Mouse (Mus musculus): Measurements from ENCODE around the gene Myo16. TPM values are rescaled to one million over a fixed set of nuclear protein-coding genes. Genes with fewer than 3 reads are reported as not detected.

Gene Myo16
- polyA plus RNA-seq, 1 experiment from 2014 or later: 5.5 TPM

DNA sequence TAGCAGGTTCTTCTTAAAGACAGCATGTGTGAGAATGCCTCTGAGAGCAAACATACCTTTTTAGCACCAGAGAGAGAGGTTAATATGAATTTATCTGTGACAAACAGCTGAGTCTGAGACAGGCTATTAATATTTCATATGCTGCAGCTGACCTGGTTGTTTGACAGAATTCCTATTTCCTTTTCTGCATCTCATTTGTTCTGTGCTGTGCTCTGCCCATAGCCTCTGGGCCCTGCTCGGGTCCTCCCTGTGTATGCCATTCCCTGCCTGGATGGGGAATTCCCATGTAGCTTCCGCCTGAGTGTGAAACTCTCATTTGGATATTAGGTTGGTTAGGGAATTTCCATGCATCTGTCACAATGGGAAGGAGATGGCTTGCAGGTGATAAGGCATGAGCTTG is 240.8 kb downstream of the Myo16 start:
- Histone ChIP-seq H3K9me3 (no peaks in the 10 kb centered on the region), H3K4me1 (replicated peaks) (peaks cover 41% of the 10 kb centered on the region), H3K4me2 (no peak overlapping the region), H3K27ac (peak overlapping the region; percentile 75), H3K4me3 (no peak overlapping the region), H3K36me3 (0 out of 2 replicates have a peak, but pooled peaks cover 2% of the 10 kb centered on the region), H3K9ac (no peak overlapping the region), H3K27me3 (no peaks in the 10 kb centered on the region)
- no peak for ATAC-seq (ENCODE audit: low FRiP score)
- WGBS: 50% methylated on average over 2 of the region's 2 CpGs

DNA sequence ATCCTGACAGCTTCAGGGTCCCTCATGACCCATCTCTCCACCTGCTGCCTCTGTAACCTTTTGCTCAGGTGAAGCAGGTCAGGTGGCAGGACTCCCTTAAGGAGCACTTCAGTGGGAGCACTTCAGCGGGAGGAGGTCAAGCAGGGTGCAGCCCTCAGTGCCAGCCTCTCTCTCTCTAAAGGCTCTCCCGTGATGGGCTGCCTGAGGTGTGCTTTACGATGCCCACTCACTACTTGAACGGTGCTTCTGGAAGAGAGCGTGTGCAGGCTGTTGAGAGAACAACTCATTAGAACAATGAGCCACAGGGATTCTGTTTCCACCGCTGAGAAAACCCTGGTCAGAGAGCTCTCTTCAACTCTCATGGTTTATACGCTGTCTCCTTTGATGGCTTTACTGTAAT is 241.4 kb downstream of the Myo16 start:
- Histone ChIP-seq H3K4me3 (no peak overlapping the region), H3K27me3 (no peaks in the 10 kb centered on the region), H3K27ac (peak overlapping the region; percentile 75), H3K36me3 (0 out of 2 replicates have a peak, but pooled peaks cover 2% of the 10 kb centered on the region), H3K4me2 (no peak overlapping the region), H3K4me1 (replicated peaks) (peaks cover 41% of the 10 kb centered on the region), H3K9ac (no peak overlapping the region), H3K9me3 (no peaks in the 10 kb centered on the region)
- ATAC-seq (ENCODE audit: low FRiP score): no peak
- 65% methylated on average over 7 of the region's 7 CpGs for WGBS

DNA sequence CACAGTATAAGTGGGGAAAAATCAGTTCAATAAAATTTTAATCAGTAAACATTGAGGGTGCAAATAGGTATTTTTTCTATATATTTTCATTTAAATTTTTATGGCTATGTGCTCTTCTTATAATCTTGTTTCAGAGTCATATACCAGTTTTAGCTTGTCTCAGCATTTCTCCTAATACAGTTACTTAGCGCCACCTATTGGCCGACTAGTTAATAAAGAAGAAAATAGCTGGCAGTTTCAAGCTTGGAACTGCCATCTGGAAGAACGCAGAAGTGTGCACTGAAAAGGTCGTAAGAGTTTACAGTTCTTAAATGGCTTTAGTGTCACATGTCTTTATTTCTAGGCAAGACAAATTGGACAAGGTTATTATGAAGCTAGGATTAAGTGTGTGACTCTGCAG is 248.9 kb downstream of the Myo16 start:
- peak; percentile 52; the same call in 1 of the 2 replicates for ATAC-seq (ENCODE audit: low FRiP score)
- Histone ChIP-seq H3K9me3 (no peaks in the 10 kb centered on the region), H3K36me3 (peaks cover 2% of the 10 kb centered on the region; the same call in 1 of the 2 replicates), H3K27ac (no peak overlapping the region), H3K4me3 (no peak overlapping the region), H3K27me3 (no peaks in the 10 kb centered on the region), H3K9ac (no peak overlapping the region), H3K4me1 (replicated peaks) (0 out of 2 replicates have a peak, but pooled peaks cover 5% of the 10 kb centered on the region), H3K4me2 (no peak overlapping the region)
- WGBS: 12% methylated on average over 4 of the region's 4 CpGs

DNA sequence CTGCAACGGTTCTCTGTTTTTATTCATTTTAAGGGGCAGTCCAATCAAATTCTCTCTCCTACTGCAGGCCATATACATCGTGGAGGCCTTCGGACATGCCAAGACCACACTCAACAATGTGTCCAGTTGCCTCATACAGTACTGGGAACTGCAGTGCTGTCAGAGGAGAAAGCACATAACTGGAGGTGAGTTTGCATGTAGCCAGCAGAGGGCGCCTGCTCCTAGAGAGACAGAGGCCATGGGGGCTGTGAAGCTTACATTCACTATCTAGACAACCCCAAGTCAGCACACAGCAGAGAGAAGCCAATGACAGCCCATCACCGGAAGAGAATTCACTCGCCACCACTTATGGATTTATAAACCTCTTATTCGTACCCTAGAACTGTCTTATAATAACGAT is 251.8 kb downstream of the Myo16 start:
- H3K9me3 ChIP-seq: no peaks in the 10 kb centered on the region
- no peaks in the 10 kb centered on the region for H3K27me3 ChIP-seq
- no peak overlapping the region for H3K4me3 ChIP-seq
- ATAC-seq (ENCODE audit: low FRiP score): peak; percentile 49
- no peak overlapping the region for H3K4me2 ChIP-seq
- H3K36me3 ChIP-seq: 0 out of 2 replicates have a peak, but pooled peaks cover 6% of the 10 kb centered on the region
- H3K9ac ChIP-seq: no peak overlapping the region
- WGBS: 47% methylated on average over 8 of the region's 8 CpGs
- no peak overlapping the region for H3K27ac ChIP-seq
- H3K4me1 ChIP-seq (replicated peaks): 0 out of 2 replicates have a peak, but pooled peaks cover 5% of the 10 kb centered on the region

DNA sequence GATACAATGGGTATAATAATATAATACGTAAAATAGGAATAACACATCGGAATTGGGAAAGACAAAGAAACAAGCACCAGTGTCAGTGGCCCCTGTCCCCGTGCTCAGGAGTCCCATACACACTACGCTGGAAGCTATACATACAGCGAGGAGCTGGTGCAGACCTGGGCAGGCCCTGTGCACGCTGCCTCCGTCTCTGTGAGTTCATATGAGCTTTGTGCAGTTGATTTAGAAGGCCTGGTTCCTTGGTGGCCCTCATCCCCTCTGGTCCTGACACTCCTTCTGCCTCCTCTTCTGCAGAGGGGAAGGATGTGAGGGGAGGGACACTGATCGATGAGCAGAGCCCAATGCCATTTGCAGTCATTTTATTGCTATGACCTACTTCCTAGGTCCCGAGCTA is 255.3 kb downstream of the Myo16 start:
- Histone ChIP-seq H3K27me3 (no peaks in the 10 kb centered on the region), H3K4me1 (replicated peaks) (peaks cover 25% of the 10 kb centered on the region), H3K9me3 (no peaks in the 10 kb centered on the region), H3K36me3 (0 out of 2 replicates have a peak, but pooled peaks cover 6% of the 10 kb centered on the region), H3K27ac (no peak overlapping the region), H3K9ac (no peak overlapping the region), H3K4me2 (no peak overlapping the region), H3K4me3 (no peak overlapping the region)
- 89% methylated on average over 9 of the region's 9 CpGs for WGBS
- ATAC-seq (ENCODE audit: low FRiP score): no peak

DNA sequence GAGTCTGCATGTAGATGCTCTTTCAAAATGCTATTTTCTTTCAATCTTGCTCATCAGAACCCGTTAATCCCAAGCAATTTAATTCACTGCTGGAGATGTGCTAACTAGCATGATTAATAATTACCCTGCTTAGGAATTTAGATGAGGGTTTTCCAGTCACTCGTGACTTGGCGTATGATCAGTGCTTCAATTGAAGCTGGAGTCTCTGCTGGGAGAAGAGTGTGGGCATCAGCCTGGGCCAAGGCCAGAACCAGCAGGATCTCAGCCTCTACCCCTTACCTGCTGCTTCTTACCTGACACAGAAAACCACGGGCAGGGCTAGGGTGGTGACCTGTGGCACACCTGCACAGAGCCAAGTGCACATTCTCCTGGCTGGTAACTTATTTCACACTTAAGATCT is 257.8 kb downstream of the Myo16 start:
- Histone ChIP-seq H3K4me2 (no peak overlapping the region), H3K4me3 (no peak overlapping the region), H3K9me3 (no peaks in the 10 kb centered on the region), H3K27ac (0 out of 2 replicates have a peak overlapping the region, but pooled peaks have one; percentile 36), H3K9ac (no peak overlapping the region), H3K4me1 (replicated peaks) (peaks cover 29% of the 10 kb centered on the region), H3K36me3 (0 out of 2 replicates have a peak, but pooled peaks cover 6% of the 10 kb centered on the region), H3K27me3 (no peaks in the 10 kb centered on the region; the same call in 1 of the 2 replicates)
- WGBS: 56% methylated on average over 4 of the region's 4 CpGs
- no peak for ATAC-seq (ENCODE audit: low FRiP score)

DNA sequence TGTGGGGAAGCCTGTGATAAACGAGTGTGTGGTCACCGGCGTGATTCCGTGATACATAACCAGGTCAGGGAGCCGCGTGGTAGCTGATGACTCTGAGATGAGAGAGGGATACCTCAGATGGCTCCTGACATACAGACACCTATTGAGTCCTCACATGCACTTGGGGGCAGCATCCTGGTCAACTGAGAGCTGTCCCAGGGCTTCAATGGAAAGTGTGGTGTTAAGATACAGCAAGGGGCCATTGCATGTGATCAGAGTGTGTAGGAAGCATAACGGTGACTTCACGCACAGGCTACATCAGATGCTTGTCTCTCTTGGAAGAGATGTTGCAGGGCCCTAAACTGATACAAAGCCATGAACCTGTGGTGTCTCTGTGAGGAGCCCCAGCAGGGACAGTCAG is 260.2 kb downstream of the Myo16 start:
- WGBS: 85% methylated on average over 8 of the region's 8 CpGs
- no peak overlapping the region for H3K4me3 ChIP-seq
- H3K4me2 ChIP-seq: no peak overlapping the region
- no peak overlapping the region for H3K27ac ChIP-seq
- peak overlapping the region; percentile 39; the same call in 1 of the 2 replicates for H3K9ac ChIP-seq
- peaks cover 33% of the 10 kb centered on the region for H3K4me1 ChIP-seq (replicated peaks)
- ATAC-seq (ENCODE audit: low FRiP score): no peak
- 0 out of 2 replicates have a peak, but pooled peaks cover 6% of the 10 kb centered on the region for H3K36me3 ChIP-seq
- H3K9me3 ChIP-seq: no peaks in the 10 kb centered on the region
- no peaks in the 10 kb centered on the region; the same call in 1 of the 2 replicates for H3K27me3 ChIP-seq

DNA sequence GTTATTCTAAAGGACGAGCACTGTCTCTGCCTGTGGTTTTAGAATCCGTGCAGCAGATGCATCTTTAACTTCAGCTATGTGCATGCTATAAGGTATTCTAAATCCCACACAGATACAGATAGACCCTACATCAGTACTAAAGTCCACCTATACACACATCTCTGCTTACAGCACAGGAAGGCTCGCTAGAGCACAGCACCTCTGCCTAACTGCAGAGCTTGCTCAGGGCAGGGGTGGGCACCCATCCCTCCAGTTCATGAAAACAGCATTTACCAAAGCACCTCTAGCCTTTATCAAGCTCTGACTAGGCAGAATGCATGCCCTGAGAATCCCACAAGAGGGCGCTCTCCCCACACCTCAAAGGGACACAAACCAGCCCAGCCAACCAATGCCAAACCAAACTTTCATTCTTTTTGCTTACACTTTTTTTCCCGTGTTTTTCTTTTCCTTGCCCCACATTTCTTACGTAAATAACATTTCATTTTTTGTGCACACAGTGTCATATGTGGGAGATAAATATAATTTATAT is 261.0 kb downstream of the Myo16 start:
- Histone ChIP-seq H3K9me3 (no peaks in the 10 kb centered on the region), H3K27ac (no peak overlapping the region), H3K4me3 (no peak overlapping the region), H3K4me2 (no peak overlapping the region), H3K36me3 (no peaks in the 10 kb centered on the region), H3K9ac (peak overlapping the region; percentile 20; the same call in 1 of the 2 replicates), H3K27me3 (no peaks in the 10 kb centered on the region; the same call in 1 of the 2 replicates), H3K4me1 (replicated peaks) (peaks cover 40% of the 10 kb centered on the region)
- 23% methylated on average over 6 of the region's 6 CpGs for WGBS
- ATAC-seq (ENCODE audit: low FRiP score): 0 out of 2 replicates have a peak, but pooled peaks have one; percentile 22

DNA sequence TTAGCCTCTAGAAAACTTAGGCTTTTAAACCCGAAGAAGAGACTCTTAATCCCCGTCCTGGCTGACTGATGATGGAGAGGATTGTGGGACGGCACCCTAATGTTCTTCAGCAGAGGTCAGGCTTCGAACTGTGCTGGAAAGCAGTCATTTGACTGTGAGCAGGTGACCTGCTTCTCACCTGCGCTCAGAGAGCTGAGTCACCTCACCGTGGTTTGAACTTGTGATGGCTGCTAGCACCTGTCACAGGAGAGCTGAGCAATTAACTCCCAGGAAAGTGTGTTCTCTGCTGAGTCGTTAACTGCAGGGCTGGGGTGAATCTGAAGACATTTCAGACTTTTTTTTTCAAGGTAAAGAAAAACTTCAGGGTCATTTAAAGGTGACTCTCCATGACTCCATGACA is 261.6 kb downstream of the Myo16 start:
- Histone ChIP-seq H3K36me3 (no peaks in the 10 kb centered on the region), H3K27ac (no peak overlapping the region), H3K9me3 (no peaks in the 10 kb centered on the region), H3K4me3 (no peak overlapping the region), H3K9ac (no peak overlapping the region), H3K27me3 (no peaks in the 10 kb centered on the region; the same call in 1 of the 2 replicates), H3K4me2 (no peak overlapping the region), H3K4me1 (replicated peaks) (peaks cover 41% of the 10 kb centered on the region)
- ATAC-seq (ENCODE audit: low FRiP score): no peak
- WGBS: 35% methylated on average over 7 of the region's 7 CpGs

DNA sequence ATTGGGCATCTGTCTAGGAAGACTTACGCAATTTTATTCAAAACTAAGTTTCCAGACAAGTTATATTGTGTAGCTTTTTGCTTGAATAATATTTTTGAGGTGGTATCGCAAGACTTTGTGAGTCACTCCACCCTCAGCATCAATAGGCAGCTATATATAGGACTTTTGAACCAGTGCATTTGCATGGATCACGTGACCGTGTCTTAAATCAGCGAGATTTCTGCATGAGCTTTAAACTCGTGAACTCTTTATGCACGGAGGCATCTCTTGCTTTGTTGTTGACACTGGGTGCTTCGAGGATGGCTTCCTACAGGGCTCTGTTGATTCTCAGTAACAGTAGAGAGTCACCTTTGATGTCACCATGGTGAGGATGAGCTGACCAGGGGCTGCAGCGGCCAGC is 262.2 kb downstream of the Myo16 start:
- WGBS: 78% methylated on average over 9 of the region's 9 CpGs
- Histone ChIP-seq H3K27me3 (no peaks in the 10 kb centered on the region; the same call in 1 of the 2 replicates), H3K36me3 (0 out of 2 replicates have a peak, but pooled peaks cover 3% of the 10 kb centered on the region), H3K27ac (no peak overlapping the region), H3K4me2 (no peak overlapping the region), H3K9me3 (no peaks in the 10 kb centered on the region), H3K9ac (no peak overlapping the region), H3K4me3 (no peak overlapping the region), H3K4me1 (replicated peaks) (peaks cover 41% of the 10 kb centered on the region)
- ATAC-seq (ENCODE audit: low FRiP score): no peak

DNA sequence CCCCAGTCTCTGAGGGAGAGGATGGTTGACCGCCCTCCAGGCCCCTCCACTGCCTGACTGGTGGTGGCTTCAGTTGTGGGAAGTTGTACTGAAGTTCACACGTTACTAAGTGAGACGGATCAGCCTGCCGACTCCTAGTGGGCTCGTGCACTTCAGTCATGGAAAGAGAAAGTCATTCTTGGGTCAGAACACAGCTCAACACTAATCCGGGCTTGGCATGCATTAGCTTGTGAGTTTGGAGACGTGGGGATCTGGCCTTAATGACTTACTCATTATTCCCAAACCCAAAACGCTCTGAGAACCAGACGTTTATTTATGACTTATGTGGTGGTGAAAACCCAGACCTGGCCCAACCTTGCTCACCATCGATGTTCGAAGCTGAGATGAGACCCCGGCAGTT is 263.1 kb downstream of the Myo16 start:
- WGBS: 72% methylated on average over 12 of the region's 12 CpGs
- Histone ChIP-seq H3K36me3 (0 out of 2 replicates have a peak, but pooled peaks cover 3% of the 10 kb centered on the region), H3K9ac (no peak overlapping the region), H3K9me3 (no peaks in the 10 kb centered on the region), H3K27ac (no peak overlapping the region), H3K27me3 (peaks cover 3% of the 10 kb centered on the region; the same call in 1 of the 2 replicates), H3K4me3 (no peak overlapping the region), H3K4me1 (replicated peaks) (peaks cover 37% of the 10 kb centered on the region), H3K4me2 (no peak overlapping the region)
- no peak for ATAC-seq (ENCODE audit: low FRiP score)

DNA sequence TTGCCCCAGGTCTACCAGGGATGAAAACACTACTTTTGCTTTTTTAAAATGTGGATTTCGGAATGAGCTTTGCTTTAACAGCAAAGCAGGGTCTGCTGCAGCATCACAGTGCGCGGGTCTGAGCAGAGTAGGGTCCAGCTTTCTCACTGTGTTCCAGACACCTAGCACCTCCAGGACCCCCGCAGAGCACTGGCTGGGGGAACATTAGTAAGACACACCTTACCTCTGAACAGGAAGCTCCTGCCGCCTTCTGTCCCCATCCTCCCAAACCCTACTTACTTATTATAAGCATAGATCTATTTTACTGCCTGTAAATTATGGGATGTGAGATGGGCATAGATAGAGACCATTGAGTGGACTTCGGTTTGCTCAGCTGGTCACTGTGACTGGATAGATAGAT is 263.6 kb downstream of the Myo16 start:
- H3K36me3 ChIP-seq: 0 out of 2 replicates have a peak, but pooled peaks cover 3% of the 10 kb centered on the region
- H3K9ac ChIP-seq: no peak overlapping the region
- no peak for ATAC-seq (ENCODE audit: low FRiP score)
- H3K4me1 ChIP-seq (replicated peaks): peaks cover 37% of the 10 kb centered on the region
- H3K4me2 ChIP-seq: no peak overlapping the region
- H3K27me3 ChIP-seq: peaks cover 5% of the 10 kb centered on the region; the same call in 1 of the 2 replicates
- 92% methylated on average over 6 of the region's 6 CpGs for WGBS
- H3K4me3 ChIP-seq: no peak overlapping the region
- H3K9me3 ChIP-seq: no peaks in the 10 kb centered on the region
- H3K27ac ChIP-seq: no peak overlapping the region

DNA sequence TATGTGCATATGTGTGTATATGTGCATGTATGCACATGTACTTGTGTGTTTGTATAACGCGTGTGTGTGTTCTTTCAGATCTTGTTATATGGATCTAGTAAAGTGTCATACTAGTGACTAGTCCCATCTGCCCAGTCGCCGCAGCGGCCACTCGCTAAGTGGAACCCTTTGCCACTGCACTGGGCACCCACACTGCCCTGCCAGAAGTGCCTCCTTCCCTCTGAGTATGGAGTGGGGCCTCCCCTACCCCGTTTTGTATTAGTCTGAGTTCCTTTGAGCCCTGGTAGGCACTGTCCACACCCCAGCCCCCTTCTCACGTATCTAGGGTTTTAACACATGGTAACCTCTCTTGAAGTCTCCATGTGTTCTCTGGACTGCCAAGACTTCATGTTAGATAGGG is 264.3 kb downstream of the Myo16 start:
- WGBS: 89% methylated on average over 8 of the region's 8 CpGs
- H3K4me1 ChIP-seq (replicated peaks): peaks cover 30% of the 10 kb centered on the region
- H3K4me2 ChIP-seq: no peak overlapping the region
- ATAC-seq (ENCODE audit: low FRiP score): no peak
- H3K9me3 ChIP-seq: no peaks in the 10 kb centered on the region
- no peak overlapping the region for H3K4me3 ChIP-seq
- peaks cover 5% of the 10 kb centered on the region; the same call in 1 of the 2 replicates for H3K27me3 ChIP-seq
- no peak overlapping the region for H3K9ac ChIP-seq
- 0 out of 2 replicates have a peak, but pooled peaks cover 3% of the 10 kb centered on the region for H3K36me3 ChIP-seq
- H3K27ac ChIP-seq: no peak overlapping the region
